Mouse (Mus musculus): ENCODE results near the gene Cwc27.
A peak's percentile ranks its signal among the peaks of the same experiment; 100 is the strongest.

Cwc27 gene

DNA sequence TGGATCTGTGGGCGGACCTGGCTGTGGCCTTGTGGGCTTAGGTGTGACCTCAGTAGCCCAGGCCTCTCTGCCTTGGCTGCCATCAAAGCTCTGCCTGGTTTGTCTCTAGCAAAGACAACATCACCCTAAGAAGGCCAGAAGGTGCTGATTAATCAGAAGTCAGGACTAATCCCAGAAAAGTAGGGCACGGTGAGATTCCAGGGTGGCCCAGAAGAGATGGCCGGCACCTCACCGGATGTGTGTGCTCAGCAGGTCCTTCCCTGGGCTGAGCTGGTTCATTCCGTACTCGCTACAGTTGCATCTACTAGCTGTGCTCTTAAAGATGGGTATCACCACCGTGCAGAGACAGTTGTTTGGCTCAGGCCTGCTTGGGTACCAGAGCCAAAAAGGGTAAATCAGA lies 201.8 kb downstream of the Cwc27 start:
- DNase-seq (ENCODE audit: low read depth, low spot score), result no peak

DNA sequence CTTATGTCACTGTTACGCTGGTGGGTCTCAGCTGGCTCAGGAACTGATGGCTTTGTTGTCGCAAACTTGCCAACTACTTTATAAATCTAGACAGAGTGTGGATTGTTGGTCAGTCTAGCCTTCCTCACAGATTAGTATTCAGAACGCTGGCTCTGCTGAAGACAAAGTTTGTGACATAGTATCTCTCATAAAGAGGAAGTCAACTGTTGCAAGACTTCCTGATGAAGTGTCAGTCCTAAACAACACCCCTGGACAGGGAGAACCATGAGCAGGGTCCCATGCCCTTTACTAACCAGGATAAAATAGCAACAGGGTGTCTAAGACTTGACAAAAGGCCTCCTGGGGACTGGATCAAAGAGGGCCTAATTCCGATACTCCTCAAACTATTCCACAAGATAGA lies 205.6 kb downstream of the Cwc27 start:
- no peak for DNase-seq (ENCODE audit: low read depth, low spot score)

DNA sequence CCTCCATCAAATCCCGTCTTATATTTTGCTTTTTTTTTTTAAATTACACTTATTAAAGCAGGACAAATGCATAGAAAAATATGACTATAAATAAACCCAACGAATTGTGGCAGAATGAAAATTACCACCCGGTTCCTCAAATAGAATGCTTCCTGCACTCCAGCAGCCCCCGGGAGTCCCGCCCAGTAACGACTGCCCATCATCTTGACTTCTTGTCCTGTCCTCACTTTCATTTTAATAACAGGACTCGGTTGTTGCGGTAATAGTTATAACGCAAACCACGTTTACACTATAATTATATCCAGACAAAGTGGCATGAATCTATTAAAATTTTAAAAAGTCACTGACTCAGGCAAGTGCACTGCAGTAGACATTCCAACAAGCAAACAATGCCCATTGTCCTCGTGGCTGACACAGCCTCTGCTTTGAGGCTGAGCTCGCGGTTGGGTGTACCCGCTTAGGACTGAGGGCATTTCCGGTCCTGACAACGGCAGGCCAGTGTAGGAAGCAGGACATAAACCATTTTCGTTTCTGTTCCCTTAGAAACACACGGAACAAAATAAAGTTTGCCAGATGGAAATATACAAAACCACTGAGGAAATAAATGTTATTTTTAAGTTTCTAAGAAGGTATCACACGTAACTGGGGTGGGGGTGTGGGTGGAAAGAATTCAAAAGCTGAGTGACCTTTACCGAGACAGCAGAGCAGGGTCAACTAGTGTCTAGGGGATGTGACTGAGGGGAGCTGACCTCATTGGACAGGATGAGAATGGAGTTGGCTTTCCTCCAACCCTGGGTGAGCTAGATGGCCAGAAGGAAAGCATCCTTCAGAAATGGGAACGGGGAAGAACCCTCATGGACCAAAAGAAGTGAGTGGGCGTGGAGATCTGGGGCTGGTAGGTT lies 206.5 kb downstream of the Cwc27 start:
- no peak for DNase-seq (ENCODE audit: low read depth, low spot score)

DNA sequence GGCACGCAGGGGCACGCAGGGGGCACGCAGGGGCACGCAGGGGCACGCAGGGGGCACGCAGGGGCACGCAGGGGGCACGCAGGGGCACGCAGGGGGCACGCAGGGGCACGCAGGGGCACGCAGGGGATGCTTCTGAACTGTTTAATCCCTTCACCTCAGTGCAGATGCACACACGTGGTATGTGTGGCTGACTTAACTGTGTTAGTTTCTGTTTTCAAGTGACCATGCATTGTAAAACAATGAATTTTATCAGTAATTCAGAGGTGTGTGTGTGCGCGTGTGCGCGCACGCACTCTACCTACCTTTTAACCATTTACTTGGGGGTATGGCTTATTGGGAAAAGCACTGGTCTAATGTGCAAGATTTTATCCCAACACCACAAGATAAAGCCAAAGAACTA lies 208.4 kb downstream of the Cwc27 start:
- no peak for DNase-seq (ENCODE audit: low read depth, low spot score)

DNA sequence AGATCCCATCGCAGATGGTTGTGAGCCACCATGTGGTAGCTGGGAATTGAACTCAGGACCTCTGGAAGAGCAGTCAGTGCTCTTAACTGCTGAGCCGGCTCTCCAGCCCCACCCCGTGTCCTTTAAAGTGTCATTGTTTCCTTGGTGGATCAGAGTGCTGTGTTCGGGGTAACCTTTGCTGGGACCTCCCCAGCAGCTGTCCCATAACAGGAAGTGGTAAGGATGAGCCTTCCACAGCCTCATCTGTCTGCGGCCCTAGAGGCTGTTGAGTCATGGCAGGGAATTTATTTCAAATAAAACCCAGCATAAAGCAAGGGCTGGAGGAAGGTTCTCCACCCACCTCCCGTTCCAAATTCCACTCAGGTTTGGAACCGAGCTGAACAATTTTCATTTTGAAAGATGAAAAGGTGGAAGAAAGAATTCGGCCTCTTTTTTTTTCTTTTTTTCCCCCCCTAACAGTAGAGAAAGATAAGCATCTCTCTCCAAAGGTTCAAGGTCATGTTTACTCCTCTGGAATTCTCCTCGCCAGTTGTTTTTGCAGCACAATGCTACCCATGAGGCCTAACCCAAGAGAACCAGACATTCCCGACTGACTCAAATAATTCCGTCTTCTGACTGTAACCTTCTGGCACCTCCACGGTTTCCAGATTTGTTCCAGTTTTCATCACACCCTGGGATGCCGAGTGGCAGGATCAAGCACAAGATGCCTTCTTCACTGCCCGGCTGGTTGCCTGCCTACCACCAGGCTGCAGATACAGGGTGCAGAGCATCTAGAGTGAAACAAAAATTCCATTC lies 210.0 kb downstream of the Cwc27 start:
- no peak for DNase-seq (ENCODE audit: low read depth, low spot score)

DNA sequence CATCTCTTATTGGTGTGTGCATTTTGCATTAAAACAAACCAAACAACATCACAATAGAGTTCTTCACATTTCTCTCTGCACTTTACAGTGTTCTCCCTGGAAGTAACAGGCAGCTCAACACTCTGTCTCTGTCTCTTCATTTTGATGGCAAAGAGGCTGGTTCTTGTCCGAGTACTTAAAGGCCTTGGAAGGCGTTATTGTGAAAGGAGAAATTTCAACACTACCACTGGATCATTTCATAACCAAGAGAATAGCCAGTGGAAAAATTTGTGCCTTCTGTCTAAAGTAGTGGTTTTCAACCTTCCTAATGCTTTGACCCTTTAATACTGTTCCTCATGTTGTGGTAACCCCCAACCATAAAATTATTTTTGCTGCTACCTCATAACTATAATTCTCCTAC lies 211.8 kb downstream of the Cwc27 start:
- no peak for DNase-seq (ENCODE audit: low read depth, low spot score)

DNA sequence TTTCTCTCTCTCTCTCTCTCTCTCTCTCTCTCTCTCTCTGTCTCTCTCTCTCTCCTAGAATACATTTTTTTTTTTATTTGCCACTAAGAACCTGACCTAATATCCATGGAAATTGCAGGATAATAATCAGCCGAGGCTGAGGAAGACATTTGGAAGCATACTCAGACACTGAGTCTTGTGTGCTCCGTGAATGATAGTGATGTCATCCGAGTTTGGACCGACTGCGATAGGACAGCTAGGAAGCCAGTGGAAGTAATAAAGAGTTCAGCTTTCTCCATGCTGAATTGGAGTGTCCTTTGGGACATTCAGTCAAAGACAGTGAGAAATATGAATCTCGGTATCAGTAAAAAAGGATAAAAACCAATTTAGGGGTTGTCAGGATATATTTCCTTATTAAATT lies 214.7 kb downstream of the Cwc27 start:
- no peak for DNase-seq (ENCODE audit: low read depth, low spot score)

DNA sequence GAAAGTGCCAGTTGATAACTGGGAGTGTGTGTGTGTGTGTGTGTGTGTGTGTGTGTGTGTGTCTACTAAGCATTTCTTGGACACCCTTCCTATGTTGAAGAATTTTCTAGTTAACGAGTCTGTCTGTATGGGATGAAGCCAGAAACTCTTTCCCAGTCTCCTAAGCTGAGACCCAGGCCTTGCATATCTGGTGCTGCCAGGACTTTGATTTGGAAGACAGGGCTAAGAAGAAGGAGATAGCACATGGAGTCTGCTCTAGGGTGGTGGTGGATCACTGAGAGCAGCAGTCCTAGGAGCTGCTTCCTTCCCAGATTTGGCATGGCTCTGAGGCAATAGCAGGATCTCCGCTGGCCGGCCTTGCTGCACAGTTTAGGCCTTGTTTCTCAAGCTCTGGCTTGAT lies 215.2 kb downstream of the Cwc27 start:
- no peak for DNase-seq (ENCODE audit: low read depth, low spot score)

DNA sequence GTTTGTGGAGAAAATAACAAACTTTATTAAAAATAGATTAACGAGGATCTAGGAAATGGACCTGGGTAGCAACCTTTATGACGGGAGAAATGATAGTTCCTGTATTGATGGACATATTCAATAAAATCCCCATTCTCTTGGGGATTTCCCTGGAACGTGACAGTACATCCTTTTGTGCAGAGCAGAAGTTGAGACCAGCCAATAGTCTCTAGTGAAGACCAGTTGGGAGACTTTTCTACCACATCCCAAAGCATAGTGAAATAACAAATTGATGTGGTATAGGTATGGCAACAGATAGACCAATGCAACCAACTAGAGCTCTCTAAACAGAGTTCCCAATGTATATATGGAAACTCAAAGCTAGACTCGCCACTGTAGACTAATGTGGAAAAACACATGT lies 220.7 kb downstream of the Cwc27 start:
- DNase-seq (ENCODE audit: low read depth, low spot score), result no peak

DNA sequence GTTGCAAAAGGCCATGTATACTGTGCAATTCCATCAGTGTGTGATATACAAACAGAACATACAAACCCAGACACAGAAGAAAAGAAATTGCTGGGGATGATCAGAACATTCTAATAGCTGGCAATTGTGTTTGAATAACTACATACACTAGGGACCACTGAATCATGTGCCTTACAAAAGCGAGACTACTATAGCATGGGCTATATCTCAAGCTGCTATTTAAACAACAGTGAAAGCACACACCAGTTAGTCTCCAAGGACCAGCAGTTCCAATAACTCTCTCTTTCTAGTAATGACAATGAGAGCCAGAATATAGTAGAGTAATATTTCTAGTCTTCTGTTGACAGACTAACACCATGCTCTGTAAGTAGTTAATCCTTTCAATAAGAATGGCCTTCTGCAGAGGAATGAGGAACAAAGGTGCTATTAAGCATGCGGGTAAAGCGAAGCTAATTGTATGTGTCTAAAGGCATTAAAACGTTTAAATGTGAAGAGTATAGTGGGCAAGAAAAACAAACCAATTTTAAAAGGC lies 222.1 kb downstream of the Cwc27 start:
- no peak for DNase-seq (ENCODE audit: low read depth, low spot score)

DNA sequence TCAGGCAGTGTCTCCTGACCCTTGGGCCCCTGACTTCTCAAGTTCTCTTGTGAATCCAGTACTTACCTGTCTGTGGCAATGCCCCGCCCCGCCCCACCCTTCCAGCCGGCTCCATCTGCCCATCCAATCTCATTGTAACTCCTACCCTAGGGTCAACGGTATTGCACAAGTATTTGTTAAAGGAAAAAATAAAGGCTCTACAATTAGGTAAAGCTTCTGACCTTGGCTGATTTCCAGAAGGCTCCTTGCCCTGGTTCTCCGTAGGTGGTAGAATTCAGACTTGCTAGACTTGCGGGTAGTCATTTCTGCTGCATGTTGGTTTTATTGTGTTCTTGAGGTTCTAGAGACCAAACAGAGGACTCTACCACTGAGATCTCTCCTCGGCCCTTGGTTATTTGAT lies 226.0 kb downstream of the Cwc27 start:
- DNase-seq (ENCODE audit: low read depth, low spot score), result no peak

DNA sequence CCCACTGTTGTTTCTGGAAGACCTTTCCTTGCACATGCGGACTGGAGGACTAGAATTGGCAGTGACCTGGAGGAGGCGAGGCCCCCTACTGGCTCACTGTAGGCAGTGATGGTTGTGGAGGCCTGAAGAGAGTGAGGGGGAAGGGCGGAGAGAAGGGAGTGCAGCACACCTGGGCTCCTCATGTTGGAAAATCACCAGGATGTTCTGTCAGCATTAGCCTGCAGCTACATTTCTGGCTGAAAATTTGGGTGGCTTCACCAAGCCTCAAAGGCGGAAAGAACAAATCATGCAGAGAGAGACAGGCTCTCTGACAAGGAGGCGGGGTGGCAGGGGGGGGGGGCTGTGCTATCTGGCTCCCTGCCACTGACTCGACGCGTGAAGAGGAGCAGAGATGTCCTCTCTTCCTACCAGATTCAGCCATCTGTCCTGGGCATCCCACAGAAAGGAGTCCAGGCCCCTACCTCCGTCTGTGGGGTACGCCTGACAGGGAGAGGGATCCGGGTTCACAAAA lies 226.8 kb downstream of the Cwc27 start:
- peak; percentile 43 for DNase-seq (ENCODE audit: low read depth, low spot score)

DNA sequence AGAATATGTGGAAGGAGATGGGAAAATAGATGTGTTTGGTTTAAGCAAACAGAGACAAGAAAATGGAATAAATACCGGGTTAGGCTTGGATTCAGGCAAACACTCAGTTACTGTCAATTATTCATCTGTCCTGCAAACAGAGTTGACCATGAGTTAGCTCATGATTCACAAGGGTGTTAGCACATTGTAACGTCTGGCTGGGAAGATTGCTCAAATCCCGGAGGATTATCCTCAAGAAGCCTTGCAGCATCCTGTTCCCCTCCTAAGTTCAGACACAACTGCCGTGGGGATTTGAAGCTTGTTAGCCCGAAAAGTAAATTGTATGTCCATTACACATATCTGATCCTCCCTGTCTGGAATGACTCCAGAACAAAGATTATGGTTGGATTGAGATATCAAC lies 228.6 kb downstream of the Cwc27 start:
- DNase-seq (ENCODE audit: low read depth, low spot score), result no peak
